Mouse (Mus musculus): ENCODE measurements around the gene Rxra. TPM values are rescaled to one million over a fixed set of nuclear protein-coding genes. Genes with fewer than 3 reads are reported as not detected.

The Rxra gene
- polyA plus RNA-seq, 1 experiment from 2014 or later, result 3.5 TPM

DNA sequence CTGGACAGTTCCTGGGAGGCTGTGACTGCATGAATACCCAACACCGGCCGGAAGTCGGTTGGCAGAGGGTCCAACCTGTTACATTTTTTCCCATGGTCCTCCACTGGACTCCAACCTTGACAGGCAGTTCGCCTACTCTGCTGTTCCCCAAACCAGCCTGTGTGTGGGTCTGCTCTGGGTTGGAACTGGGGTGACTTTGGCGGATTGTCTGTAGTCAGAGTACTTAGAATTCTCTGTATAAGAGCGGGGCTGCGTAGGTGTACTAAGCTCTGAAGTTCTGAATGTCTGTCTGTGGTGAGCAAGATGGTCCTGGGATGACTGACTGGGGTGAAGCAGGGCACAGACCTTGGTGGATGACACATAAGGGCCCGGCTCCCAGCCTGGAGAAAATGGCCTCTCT lies 109.1 kb downstream of the Rxra start:
- no peak for ATAC-seq (ENCODE audit: low read depth)
- Histone ChIP-seq H3K27me3 (no peaks in the 10 kb centered on the region), H3K9ac (no peak overlapping the region), H3K27ac (no peak overlapping the region), H3K4me3 (replicated peaks) (no peak overlapping the region), H3K36me3 (no peaks in the 10 kb centered on the region), H3K4me2 (no peak overlapping the region), H3K9me3 (replicated peaks) (no peaks in the 10 kb centered on the region), H3K4me1 (replicated peaks) (no peaks in the 10 kb centered on the region)
- no peak for DNase-seq
- WGBS (ENCODE audit: insufficient replicate concordance), result 77% methylated on average over 8 of the region's 8 CpGs

DNA sequence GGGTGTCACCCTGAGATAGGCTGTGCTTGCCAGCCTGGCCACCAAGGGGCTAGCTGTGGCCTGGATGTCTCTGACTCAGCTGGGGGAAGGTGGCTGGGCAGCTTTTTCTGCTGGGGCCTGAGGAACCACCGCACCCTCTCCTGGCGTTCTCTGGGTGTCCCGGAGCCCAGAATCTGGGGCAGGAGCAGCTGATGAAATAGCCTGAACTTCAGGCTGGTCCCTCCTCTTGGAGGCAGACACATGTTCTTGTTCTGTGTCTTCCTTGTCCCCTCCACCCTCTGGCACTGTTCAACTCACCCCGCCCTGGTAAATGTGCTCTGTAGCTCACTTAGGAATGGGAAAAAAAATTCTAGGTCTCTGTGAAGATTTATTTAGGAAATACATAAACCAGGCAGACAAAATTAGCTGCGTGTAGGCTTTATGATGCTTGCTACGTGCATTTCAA lies 109.8 kb downstream of the Rxra start:
- DNase-seq (no peak), ATAC-seq (ENCODE audit: low read depth) (no peak)
- Histone ChIP-seq H3K4me2 (no peak overlapping the region), H3K9ac (no peak overlapping the region), H3K27ac (no peak overlapping the region), H3K9me3 (replicated peaks) (no peaks in the 10 kb centered on the region), H3K4me3 (replicated peaks) (no peak overlapping the region), H3K27me3 (no peaks in the 10 kb centered on the region), H3K36me3 (no peaks in the 10 kb centered on the region), H3K4me1 (replicated peaks) (no peaks in the 10 kb centered on the region)
- 74% methylated on average over 6 of the region's 6 CpGs for WGBS (ENCODE audit: insufficient replicate concordance)

DNA sequence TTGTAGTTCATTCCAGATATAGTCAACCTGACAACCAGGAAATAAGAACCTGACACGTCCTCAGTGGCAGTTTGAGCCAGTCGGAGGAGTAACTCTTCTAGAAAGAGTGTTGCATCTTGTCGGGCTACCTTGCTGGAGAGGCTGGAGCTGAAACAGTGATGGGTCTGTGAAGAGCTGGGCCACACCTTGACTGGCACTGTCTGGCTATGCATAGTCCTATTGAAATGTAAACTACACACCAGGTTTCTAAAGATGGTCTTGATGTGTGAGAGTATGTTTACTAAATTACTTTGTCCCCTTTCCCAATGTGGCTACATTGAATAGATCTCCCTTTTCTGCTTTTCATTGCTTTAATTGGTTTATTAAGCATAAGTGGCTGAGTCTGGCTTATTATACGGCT lies 115.3 kb downstream of the Rxra start:
- no peak overlapping the region for H3K27ac ChIP-seq
- no peak overlapping the region for H3K9ac ChIP-seq
- ATAC-seq (ENCODE audit: low read depth) (no peak), DNase-seq (no peak)
- no peak overlapping the region for H3K4me2 ChIP-seq
- WGBS (ENCODE audit: insufficient replicate concordance), result 61% methylated on average over 4 of the region's 4 CpGs
- H3K27me3 ChIP-seq, result no peaks in the 10 kb centered on the region
- H3K9me3 ChIP-seq (replicated peaks), result no peaks in the 10 kb centered on the region
- H3K4me3 ChIP-seq (replicated peaks), result no peak overlapping the region
- no peaks in the 10 kb centered on the region for H3K4me1 ChIP-seq (replicated peaks)
- H3K36me3 ChIP-seq, result no peaks in the 10 kb centered on the region

DNA sequence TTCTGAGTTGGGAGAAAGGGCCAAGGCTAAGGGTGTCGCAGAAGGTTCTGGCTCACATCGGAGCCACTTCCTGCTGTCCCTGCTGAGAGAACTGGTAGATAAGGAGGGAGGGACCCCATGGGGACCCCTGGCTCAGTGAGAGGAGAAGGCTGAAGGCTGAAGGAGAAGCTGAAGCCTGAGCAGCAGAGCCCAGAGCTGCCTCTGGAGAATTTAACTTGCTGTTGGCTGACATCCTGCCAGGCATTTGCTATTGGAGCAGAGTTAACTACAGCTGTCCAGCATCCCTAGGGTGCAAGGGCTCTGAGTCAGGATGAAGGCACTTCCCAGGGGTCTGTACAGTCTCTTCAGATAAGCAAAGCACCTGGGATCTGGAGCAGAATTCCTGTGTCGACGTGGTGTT lies 122.8 kb downstream of the Rxra start:
- Histone ChIP-seq H3K4me3 (replicated peaks) (no peak overlapping the region), H3K4me1 (replicated peaks) (no peaks in the 10 kb centered on the region), H3K27ac (no peak overlapping the region), H3K9me3 (replicated peaks) (no peaks in the 10 kb centered on the region), H3K4me2 (no peak overlapping the region), H3K9ac (no peak overlapping the region), H3K36me3 (no peaks in the 10 kb centered on the region), H3K27me3 (no peaks in the 10 kb centered on the region)
- 41% methylated on average over 4 of the region's 4 CpGs for WGBS (ENCODE audit: insufficient replicate concordance)
- DNase-seq, result no peak
- no peak for ATAC-seq (ENCODE audit: low read depth)

DNA sequence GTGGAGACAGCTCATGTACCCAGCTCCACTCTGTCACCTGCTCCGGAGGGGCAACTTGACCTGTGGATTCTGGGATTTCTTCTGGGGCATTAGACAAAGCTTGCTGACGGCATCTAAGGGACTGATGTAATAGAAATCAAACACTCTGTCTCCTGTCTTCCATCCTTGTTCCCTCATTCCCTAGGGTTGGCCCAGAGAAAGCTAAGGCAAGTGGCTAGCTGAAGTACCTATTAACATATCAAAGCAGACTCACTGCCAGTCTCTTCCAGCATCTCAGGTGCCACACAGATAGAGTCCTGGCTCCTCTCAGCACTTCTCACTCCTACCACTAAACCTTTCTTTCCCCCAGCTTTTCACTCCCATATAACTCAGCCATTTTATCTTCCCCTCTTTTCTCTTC lies 124.8 kb downstream of the Rxra start:
- H3K9ac ChIP-seq, result no peak overlapping the region
- H3K36me3 ChIP-seq, result no peaks in the 10 kb centered on the region
- DNase-seq (no peak), ATAC-seq (ENCODE audit: low read depth) (no peak)
- H3K9me3 ChIP-seq (replicated peaks), result no peaks in the 10 kb centered on the region
- no peak overlapping the region for H3K4me2 ChIP-seq
- no peak overlapping the region for H3K27ac ChIP-seq
- no peaks in the 10 kb centered on the region for H3K27me3 ChIP-seq
- no peaks in the 10 kb centered on the region for H3K4me1 ChIP-seq (replicated peaks)
- 67% methylated on average over 2 of the region's 2 CpGs for WGBS (ENCODE audit: insufficient replicate concordance)
- H3K4me3 ChIP-seq (replicated peaks), result no peak overlapping the region

DNA sequence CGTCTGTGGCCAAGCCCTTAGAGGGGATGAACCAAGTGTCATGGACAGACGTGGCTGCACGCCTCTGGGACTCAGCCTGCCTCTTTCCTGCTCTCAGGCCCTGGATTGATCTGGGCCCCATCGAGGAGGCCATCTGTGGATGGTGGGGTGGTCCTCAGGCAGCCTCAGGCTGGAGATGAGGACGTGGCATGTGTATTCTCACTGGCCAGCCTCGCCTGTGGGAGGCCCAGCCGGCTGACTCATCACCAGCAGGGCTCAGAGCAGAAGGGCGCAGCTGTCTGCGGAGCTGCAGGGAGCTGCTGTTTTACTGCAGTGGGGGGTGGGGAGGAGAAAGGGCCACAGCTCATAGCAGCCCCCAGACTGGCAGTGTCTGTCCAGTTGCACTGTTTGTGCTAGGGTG lies 126.3 kb downstream of the Rxra start:
- Histone ChIP-seq H3K27me3 (no peaks in the 10 kb centered on the region), H3K4me1 (replicated peaks) (no peaks in the 10 kb centered on the region), H3K4me2 (no peak overlapping the region), H3K9ac (no peak overlapping the region), H3K9me3 (replicated peaks) (no peaks in the 10 kb centered on the region), H3K4me3 (replicated peaks) (no peak overlapping the region), H3K36me3 (no peaks in the 10 kb centered on the region), H3K27ac (no peak overlapping the region)
- WGBS (ENCODE audit: insufficient replicate concordance), result 43% methylated on average over 9 of the region's 9 CpGs
- ATAC-seq (ENCODE audit: low read depth) (no peak), DNase-seq (no peak)

DNA sequence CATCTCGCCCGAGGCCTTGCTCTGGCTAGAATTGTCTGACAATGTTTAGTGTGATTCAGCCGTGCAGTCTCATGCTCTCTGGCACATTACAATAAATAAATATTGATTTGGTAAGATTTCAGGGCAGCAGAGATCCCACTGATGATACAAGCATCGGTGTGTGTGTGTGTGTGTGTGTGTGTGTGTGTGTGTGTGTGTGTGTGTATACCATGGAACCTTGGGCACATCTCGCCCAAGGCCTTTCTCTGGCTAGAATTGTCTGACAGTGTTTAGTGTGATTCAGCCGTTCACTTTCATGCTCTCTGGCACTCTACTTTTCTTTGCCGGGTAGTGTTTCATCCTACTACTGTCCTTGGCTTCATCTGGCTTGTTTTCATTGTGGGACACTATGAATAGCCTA lies 130.5 kb downstream of the Rxra start:
- ATAC-seq (ENCODE audit: low read depth), result no peak
- 58% methylated on average over 7 of the region's 7 CpGs for WGBS (ENCODE audit: insufficient replicate concordance)
- no peak overlapping the region for H3K4me2 ChIP-seq

DNA sequence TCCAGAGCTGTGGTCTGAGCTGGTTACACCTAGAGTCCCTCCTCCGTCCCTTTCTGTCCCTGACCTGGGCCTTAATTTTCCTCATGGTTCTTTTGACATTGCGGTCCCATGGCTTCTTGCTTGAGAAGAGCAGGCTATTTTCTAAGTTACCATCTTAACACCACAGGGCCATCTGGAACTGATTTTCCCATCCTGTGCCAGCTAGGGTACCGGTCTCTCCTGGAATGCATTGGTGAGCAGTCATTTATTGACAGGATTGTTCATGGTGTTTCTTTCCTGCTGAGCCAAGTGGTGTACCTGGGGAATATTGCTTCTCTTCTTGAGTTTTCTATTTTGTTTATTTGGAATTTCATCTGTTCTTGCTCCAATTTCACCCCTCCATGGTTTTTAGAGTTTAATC lies 131.4 kb downstream of the Rxra start:
- no peaks in the 10 kb centered on the region for H3K9me3 ChIP-seq (replicated peaks)
- no peak overlapping the region for H3K4me3 ChIP-seq (replicated peaks)
- no peak for ATAC-seq (ENCODE audit: low read depth)
- no peak overlapping the region for H3K4me2 ChIP-seq
- H3K4me1 ChIP-seq (replicated peaks), result no peaks in the 10 kb centered on the region
- no peak for DNase-seq
- no peaks in the 10 kb centered on the region for H3K27me3 ChIP-seq
- H3K36me3 ChIP-seq, result no peaks in the 10 kb centered on the region
- H3K9ac ChIP-seq, result no peak overlapping the region
- H3K27ac ChIP-seq, result no peak overlapping the region
- WGBS (ENCODE audit: insufficient replicate concordance), result 66% methylated on average over 3 of the region's 3 CpGs

More for the DNA sequence above, 130.5 kb downstream of the Rxra start:
- no peak overlapping the region for H3K4me3 ChIP-seq (replicated peaks)
- H3K36me3 ChIP-seq, result no peaks in the 10 kb centered on the region
- H3K27ac ChIP-seq, result no peak overlapping the region
- H3K9ac ChIP-seq, result no peak overlapping the region
- no peaks in the 10 kb centered on the region for H3K4me1 ChIP-seq (replicated peaks)
- no peaks in the 10 kb centered on the region for H3K9me3 ChIP-seq (replicated peaks)
- no peak for DNase-seq
- no peaks in the 10 kb centered on the region for H3K27me3 ChIP-seq

DNA sequence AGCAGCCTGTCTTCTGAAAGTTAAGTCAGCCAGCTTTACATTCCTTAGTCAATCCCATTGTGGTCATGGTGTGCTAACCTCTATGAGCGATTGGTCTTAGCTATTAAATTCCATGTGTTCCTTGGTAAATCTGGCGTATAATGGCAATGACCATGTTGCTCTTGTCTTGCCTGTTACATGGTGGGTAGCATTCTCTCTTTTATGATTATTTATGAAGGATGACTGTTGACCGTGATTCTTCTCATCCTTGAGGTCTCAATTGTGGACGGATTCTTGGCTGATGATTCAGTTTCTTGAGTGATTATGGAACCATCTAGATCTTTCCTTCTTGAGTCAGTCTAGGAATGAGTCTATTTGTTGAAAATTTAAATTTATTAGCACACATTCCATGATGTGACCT lies 133.7 kb downstream of the Rxra start:
- H3K27ac ChIP-seq, result no peak overlapping the region
- H3K9ac ChIP-seq, result no peak overlapping the region
- no peak for ATAC-seq (ENCODE audit: low read depth)
- DNase-seq, result no peak
- no peaks in the 10 kb centered on the region for H3K4me1 ChIP-seq (replicated peaks)
- no peaks in the 10 kb centered on the region for H3K36me3 ChIP-seq
- H3K4me3 ChIP-seq (replicated peaks), result no peak overlapping the region
- no peak overlapping the region for H3K4me2 ChIP-seq
- WGBS (ENCODE audit: insufficient replicate concordance), result 70% methylated on average over 4 of the region's 4 CpGs
- no peaks in the 10 kb centered on the region for H3K9me3 ChIP-seq (replicated peaks)
- H3K27me3 ChIP-seq, result no peaks in the 10 kb centered on the region

Other genes starting within 250 kb of the Rxra start
- 3.2 and 4.2 TPM in 2 replicates for gene Vav2, start 249.4 kb upstream of the Rxra start, polyA plus RNA-seq (2015; fragmentation: Nextera tagmentation; extraction: Ambion mirVana)
- gene Brd3os, start 234.1 kb upstream of the Rxra start, polyA plus RNA-seq (2015; fragmentation: Nextera tagmentation; extraction: Ambion mirVana), result 0.48 and 0.60 TPM in 2 replicates
- gene Brd3, start 168.8 kb upstream of the Rxra start, polyA plus RNA-seq (2015; fragmentation: Nextera tagmentation; extraction: Ambion mirVana), result 25.0 and 37.2 TPM in 2 replicates
- 32.1 and 35.9 TPM in 2 replicates for gene Wdr5, start 161.3 kb upstream of the Rxra start, polyA plus RNA-seq (2015; fragmentation: Nextera tagmentation; extraction: Ambion mirVana)
- 11.1 and 11.9 TPM in 2 replicates for gene Col5a1, start 210.0 kb downstream of the Rxra start, polyA plus RNA-seq (2015; fragmentation: Nextera tagmentation; extraction: Ambion mirVana)